Mouse (Mus musculus) MEL (cell line): ENCODE measurements around the gene Nkx2-3. TPM values are rescaled to one million over a fixed set of nuclear protein-coding genes. Genes with fewer than 3 reads are reported as not detected.

ENCODE experiments used
- DNase-seq: peaks from one replicate; pipeline ENCODE4 v3.0.0; 2011; ENCODE audit warnings: low read depth, low spot score
- H3K27ac ChIP-seq: 2 replicates; pipeline ENCODE4 v1.5.1; 2012; ENCODE audit warnings: low read depth, mild to moderate bottlenecking, control low read depth, low read length, moderate library complexity; ENCODE audit not compliant: control insufficient read depth
- H3K27me3 ChIP-seq, 2 experiments: fragments of 150-350 bp in 1 of 2; sonication (generic) in 1 of 2; 2 replicates each; pipeline ENCODE4 v1.6.1; 2012; ENCODE audit warnings: low read length in 2 of 2, mild to moderate bottlenecking in 2 of 2, improper control_type of control experiment in 1 of 2, moderate library complexity in 1 of 2; ENCODE audit not compliant: insufficient read depth in 2 of 2, control insufficient read depth in 1 of 2
- H3K36me3 ChIP-seq, 2 experiments: 2 replicates each; pipeline ENCODE4 v1.6.1; 2012 to 2014; ENCODE audit warnings: low read length in 2 of 2, improper control_type of control experiment in 1 of 2, inconsistent platforms in 1 of 2, mild to moderate bottlenecking in 1 of 2; ENCODE audit not compliant: insufficient read depth in 2 of 2, control insufficient read depth in 1 of 2
- H3K4me1 ChIP-seq, 2 experiments: fragments of 150-350 bp in 1 of 2; sonication (generic) in 1 of 2; 2 replicates each; pipeline ENCODE4 v1.6.1; 2012; ENCODE audit warnings: low read length in 2 of 2, improper control_type of control experiment in 1 of 2, mild to moderate bottlenecking in 1 of 2; ENCODE audit not compliant: insufficient read depth in 2 of 2, control insufficient read depth in 1 of 2
- H3K4me3 ChIP-seq, 2 experiments: fragments of 150-350 bp in 1 of 2; sonication (generic) in 1 of 2; 2 replicates each; pipeline ENCODE4 v1.5.1; 2012; ENCODE audit warnings: low read depth in 2 of 2, low read length in 2 of 2, mild to moderate bottlenecking in 2 of 2, moderate library complexity in 2 of 2, control low read depth in 1 of 2, improper control_type of control experiment in 1 of 2; ENCODE audit not compliant: control insufficient read depth in 1 of 2, insufficient read depth in 1 of 2
- H3K79me2 ChIP-seq: 2 replicates; pipeline ENCODE4 v1.6.1; 2012; ENCODE audit warnings: mild to moderate bottlenecking, low read length, moderate library complexity; ENCODE audit not compliant: control insufficient read depth, poor library complexity, insufficient read depth
- H3K9ac ChIP-seq: 2 replicates; pipeline ENCODE4 v1.6.1; 2012; ENCODE audit warnings: low read depth, mild to moderate bottlenecking, control low read depth, low read length, moderate library complexity; ENCODE audit not compliant: control insufficient read depth, poor library complexity, severe bottlenecking
- H3K9me3 ChIP-seq: fragments of 150-350 bp; sonication (generic); replicated peaks from 2 replicates; pipeline ENCODE4 v1.6.1; 2012; ENCODE audit warnings: mild to moderate bottlenecking, low read length, improper control_type of control experiment, moderate library complexity; ENCODE audit not compliant: insufficient read depth
- CHD1 ChIP-seq: IDR thresholded peaks from 2 replicates; pipeline ENCODE4 v1.6.1; 2012; ENCODE audit warnings: low read depth, mild to moderate bottlenecking, inconsistent platforms, low read length, improper control_type of control experiment
- CTCF ChIP-seq, 3 experiments: IDR thresholded peaks in 2 of 3; conservative IDR thresholded peaks in 1 of 3; 2 replicates each; pipeline ENCODE4 v1.5.1; 2011 to 2012; ENCODE audit warnings: low read length in 3 of 3, low read depth in 2 of 3, mild to moderate bottlenecking in 2 of 3, improper control_type of control experiment in 1 of 3, inconsistent platforms in 1 of 3, mixed read lengths in 1 of 3, moderate library complexity in 1 of 3; ENCODE audit not compliant: control insufficient read depth in 1 of 3, insufficient read depth in 1 of 3, poor library complexity in 1 of 3, severe bottlenecking in 1 of 3
- E2F4 ChIP-seq: IDR thresholded peaks from 2 replicates; pipeline ENCODE4 v1.6.1; 2011; ENCODE audit warnings: low read depth, low read length, improper control_type of control experiment, borderline replicate concordance
- EP300 ChIP-seq, 2 experiments: IDR thresholded peaks; 2 replicates each; pipeline ENCODE4 v1.6.1; 2011; ENCODE audit warnings: improper control_type of control experiment in 2 of 2, low read length in 2 of 2, low read depth in 1 of 2, mild to moderate bottlenecking in 1 of 2
- GABPA ChIP-seq: IDR thresholded peaks from 2 replicates; pipeline ENCODE4 v1.6.1; 2012; ENCODE audit warnings: low read depth, mild to moderate bottlenecking, inconsistent platforms, low read length, improper control_type of control experiment, moderate library complexity
- HCFC1 ChIP-seq: IDR thresholded peaks from 2 replicates; pipeline ENCODE4 v1.6.1; 2012; ENCODE audit warnings: low read depth, mild to moderate bottlenecking, inconsistent platforms, low read length, improper control_type of control experiment, moderate library complexity
- JUND ChIP-seq: IDR thresholded peaks from 2 replicates; pipeline ENCODE4 v1.6.1; 2011; ENCODE audit warnings: low read depth, mild to moderate bottlenecking, improper control_type of control experiment, low read length
- KAT2A ChIP-seq: conservative IDR thresholded peaks from 2 replicates; pipeline ENCODE4 v1.6.1; 2012; ENCODE audit warnings: low read depth, low read length, improper control_type of control experiment, inconsistent platforms
- MAZ ChIP-seq: IDR thresholded peaks from 2 replicates; pipeline ENCODE4 v1.6.1; 2012; ENCODE audit warnings: low read depth, mild to moderate bottlenecking, inconsistent platforms, low read length, improper control_type of control experiment
- MYC ChIP-seq: IDR thresholded peaks from 2 replicates; pipeline ENCODE4 v1.6.1; 2011; ENCODE audit warnings: low read depth, mild to moderate bottlenecking, low read length, improper control_type of control experiment, moderate library complexity
- POLR2AphosphoS2 ChIP-seq: IDR thresholded peaks from 2 replicates; pipeline ENCODE4 v1.6.1; 2011; ENCODE audit warnings: low read length, improper control_type of control experiment
- POLR2AphosphoS5 ChIP-seq: IDR thresholded peaks from 2 replicates; pipeline ENCODE4 v1.6.1; 2012; ENCODE audit warnings: low read depth, borderline replicate concordance, mild to moderate bottlenecking, inconsistent platforms, low read length, moderate library complexity, mixed read lengths
- RCOR1 ChIP-seq: IDR thresholded peaks from 2 replicates; pipeline ENCODE4 v1.6.1; 2012; ENCODE audit warnings: low read depth, mild to moderate bottlenecking, inconsistent platforms, low read length, improper control_type of control experiment
- SIN3A ChIP-seq: IDR thresholded peaks from 2 replicates; pipeline ENCODE4 v1.6.1; 2012; ENCODE audit warnings: low read length, improper control_type of control experiment, inconsistent platforms
- TCF12 ChIP-seq: IDR thresholded peaks from 2 replicates; pipeline ENCODE4 v1.6.1; 2014; ENCODE audit warnings: low read depth, mild to moderate bottlenecking, inconsistent platforms, low read length, improper control_type of control experiment, moderate library complexity
- USF1 ChIP-seq: IDR thresholded peaks from 2 replicates; pipeline ENCODE4 v1.6.1; 2014; ENCODE audit warnings: low read depth, mild to moderate bottlenecking, inconsistent platforms, low read length, improper control_type of control experiment, moderate library complexity
- USF2 ChIP-seq, 2 experiments: IDR thresholded peaks; 2 replicates each; pipeline ENCODE4 v1.6.1; 2011 to 2012; ENCODE audit warnings: improper control_type of control experiment in 2 of 2, low read length in 2 of 2, borderline replicate concordance in 1 of 2, inconsistent platforms in 1 of 2, low read depth in 1 of 2, mild to moderate bottlenecking in 1 of 2; ENCODE audit not compliant: insufficient read depth in 1 of 2
- ZC3H11A ChIP-seq: IDR thresholded peaks from 2 replicates; pipeline ENCODE4 v1.6.1; 2012; ENCODE audit warnings: low read depth, mild to moderate bottlenecking, inconsistent platforms, low read length, improper control_type of control experiment
- polyA plus RNA-seq, 2 experiments: library from polyadenylated mRNA; stranded (reverse) in 1 of 2; unstranded in 1 of 2; fragments of >175 nt in 1 of 2; fragments of >200 nt in 1 of 2; gene quantifications; 2 replicates each; pipeline versions ENCODE4 v1.2.1 to v1.2.4; 2012; ENCODE audit warnings: low replicate concordance in 2 of 2, low read depth in 1 of 2; ENCODE audit not compliant: insufficient read length in 2 of 2, insufficient read depth in 1 of 2, missing spikeins in 1 of 2
- total RNA-seq: library from RNA; depleted of rRNA; stranded (reverse); fragments of 300-350 nt; gene quantifications from 2 replicates; pipeline ENCODE4 v1.2.3, GENCODE M21; 2012

Gene Nkx2-3
- total and polyA plus RNA-seq, 3 experiments: not detected

DNA sequence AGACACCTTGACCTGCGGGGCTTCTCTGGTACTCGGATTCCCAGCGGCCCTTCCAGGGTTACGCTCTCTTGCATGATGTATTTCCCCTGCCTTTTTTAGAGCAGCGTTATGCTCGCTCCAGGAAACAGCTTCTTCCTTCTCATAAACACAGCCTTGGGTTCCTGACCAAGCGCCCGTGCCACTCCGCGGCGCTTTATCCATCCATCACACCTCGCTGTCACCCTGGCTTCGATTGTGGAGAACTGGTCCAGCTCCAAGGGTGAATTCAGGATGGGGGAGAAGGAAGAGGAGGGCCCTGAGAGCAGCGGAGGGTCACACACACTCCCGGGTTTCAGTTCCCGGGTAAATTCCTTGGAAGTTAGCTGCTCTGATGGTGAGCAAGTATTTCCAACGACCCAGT is 28.5 kb upstream of the Nkx2-3 start:
- Histone ChIP-seq H3K9ac (no peak overlapping the region), H3K79me2 (no peaks in the 10 kb centered on the region), H3K4me3 (no peak overlapping the region), H3K27me3 (no peaks in the 10 kb centered on the region; a peak in 1 of 4 replicates), H3K9me3 (no peaks in the 10 kb centered on the region), H3K36me3 (peaks cover 0 to 9% of the 10 kb centered on the region in 2 experiments; a peak in 2 of 4 replicates), H3K4me1 (peaks cover 0 to 15% of the 10 kb centered on the region in 2 experiments; a peak in 3 of 4 replicates), H3K27ac (no peak overlapping the region)
- no peak for DNase-seq
- TF ChIP-seq HCFC1 (no peak), MAZ (no peak), MYC (no peak), CTCF (IDR thresholded peaks at IDR 0.05 in 2 of 3, conservative IDR thresholded peaks at IDR 0.05 in 1 of 3; ENCODE audit: control insufficient read depth in 1 of 3, insufficient read depth in 1 of 3, low read depth in 2 of 3, low read length in 3 of 3, poor library complexity in 1 of 3, severe bottlenecking in 1 of 3) (no peak), SIN3A (no peak), E2F4 (no peak), POLR2AphosphoS2 (no peak), EP300 (IDR thresholded peaks at IDR 0.05; ENCODE audit: low read depth in 1 of 2, low read length in 2 of 2) (no peak), POLR2AphosphoS5 (no peak), KAT2A (no peak), GABPA (no peak), CHD1 (no peak), TCF12 (no peak), ZC3H11A (no peak)

DNA sequence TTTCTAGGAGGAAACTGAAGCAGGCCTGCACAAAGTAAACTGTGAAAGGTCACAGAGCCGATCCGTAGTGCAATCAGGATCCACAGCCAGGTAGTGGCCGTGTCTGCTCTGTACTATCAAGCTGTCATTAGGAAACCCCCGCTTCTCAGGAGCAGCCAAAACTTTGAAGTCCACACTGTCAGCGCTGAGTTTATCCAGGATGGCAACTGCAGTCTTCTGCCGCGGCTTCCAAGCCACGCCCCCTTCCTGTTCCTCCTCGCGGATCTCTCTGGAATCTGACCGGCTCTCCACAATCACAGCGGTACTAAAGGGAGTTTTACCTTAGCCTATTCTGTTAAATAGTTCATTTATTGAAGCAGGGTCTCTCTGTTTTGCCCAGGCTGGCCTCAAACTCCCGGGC is 27.3 kb upstream of the Nkx2-3 start:
- peaks cover 0 to 8% of the 10 kb centered on the region in 2 experiments; a peak in 2 of 4 replicates for H3K4me1 ChIP-seq
- no peak overlapping the region for H3K4me3 ChIP-seq
- H3K9me3 ChIP-seq: no peaks in the 10 kb centered on the region
- H3K79me2 ChIP-seq: no peaks in the 10 kb centered on the region
- H3K36me3 ChIP-seq: peaks cover 0 to 5% of the 10 kb centered on the region in 2 experiments; a peak in 2 of 4 replicates
- no peak for DNase-seq
- no peak overlapping the region for H3K27ac ChIP-seq
- no peak overlapping the region for H3K9ac ChIP-seq
- TF ChIP-seq RCOR1 (no peak), USF2 (IDR thresholded peaks at IDR 0.05; ENCODE audit: borderline replicate concordance in 1 of 2, insufficient read depth in 1 of 2, low read depth in 1 of 2, low read length in 2 of 2) (no peak), USF1 (no peak), POLR2AphosphoS5 (no peak), JUND (no peak)
- H3K27me3 ChIP-seq: peaks cover 0 to 2% of the 10 kb centered on the region in 2 experiments; a peak in 2 of 4 replicates
